Mouse (Mus musculus) left cerebral cortex, adult 11 months (tissue): ENCODE measurements around the gene Slit1.

ENCODE experiments used
- DNase-seq: peaks from one replicate; pipeline ENCODE4 v3.0.0; 2022; ENCODE audit warnings: low spot score

The Slit1 gene

GRCm38 (mm10) chr19:41597170-41597894 is 146.1 kb downstream of the Slit1 start:
- no peak for DNase-seq

DNA sequence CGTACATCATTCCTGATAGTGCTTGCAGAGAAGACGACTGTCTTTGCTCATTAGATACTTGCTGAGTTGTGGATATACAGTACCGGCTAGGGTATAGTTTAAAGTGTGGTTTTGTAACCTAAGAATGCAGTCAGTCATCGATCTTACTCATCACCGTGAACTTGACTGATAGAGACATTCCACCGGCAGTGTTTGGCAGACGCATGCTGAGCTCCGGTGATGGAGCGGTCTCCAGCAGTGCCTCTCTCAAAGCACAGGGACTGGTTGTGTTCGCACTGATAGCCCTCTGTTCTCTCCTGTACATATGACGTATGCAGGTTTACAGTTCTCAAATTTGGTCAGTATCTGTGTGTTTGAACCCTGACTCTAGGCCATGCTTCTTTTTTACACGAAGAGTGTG is 151.7 kb downstream of the Slit1 start:
- no peak for DNase-seq

- no peak for DNase-seq
Measured at GRCm38 (mm10) chr19:41589681-41590080, 153.8 kb downstream of the Slit1 start.

- no peak for DNase-seq
Measured at GRCm38 (mm10) chr19:41589026-41589425, 154.4 kb downstream of the Slit1 start.

- no peak for DNase-seq
Measured at GRCm38 (mm10) chr19:41587431-41588222, 155.8 kb downstream of the Slit1 start.

GRCm38 (mm10) chr19:41586752-41587151 is 156.7 kb downstream of the Slit1 start:
- DNase-seq = no peak

DNA sequence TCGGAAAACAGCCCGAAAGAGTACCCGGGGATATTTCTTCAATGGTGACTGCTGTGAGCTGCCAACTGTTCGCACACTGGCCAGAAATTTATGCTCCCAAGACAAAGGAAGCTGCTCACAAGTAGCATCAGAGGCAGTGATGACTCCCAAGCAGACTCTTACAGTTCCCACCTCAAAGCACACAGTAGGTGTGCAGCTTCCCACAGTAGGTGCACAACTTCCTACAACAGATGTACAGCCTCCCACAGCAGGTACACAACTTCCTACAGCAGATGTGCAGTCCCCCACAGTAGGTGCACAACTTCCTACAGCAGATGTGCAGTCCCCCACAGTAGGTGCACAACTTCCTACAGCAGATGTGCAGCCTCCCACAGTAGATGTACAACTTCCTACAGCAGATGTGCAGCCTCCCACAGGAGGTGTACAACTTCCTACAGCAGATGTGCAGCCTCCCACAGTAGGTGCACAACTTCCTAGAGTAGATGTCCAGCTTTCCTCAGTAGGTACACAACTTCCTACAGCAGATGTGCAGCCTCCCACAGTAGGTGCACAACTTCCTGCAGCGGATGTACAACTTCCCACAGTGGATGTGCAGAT is 160.4 kb downstream of the Slit1 start:
- no peak for DNase-seq

- no peak for DNase-seq
Measured at GRCm38 (mm10) chr19:41581706-41582420, 161.6 kb downstream of the Slit1 start, which contains the start of gene Gm340. Gene Gm340 (plus strand): TSS chr19:41582370.

GRCm38 (mm10) chr19:41579311-41579920 is 164.0 kb downstream of the Slit1 start:
- DNase-seq = no peak

DNA sequence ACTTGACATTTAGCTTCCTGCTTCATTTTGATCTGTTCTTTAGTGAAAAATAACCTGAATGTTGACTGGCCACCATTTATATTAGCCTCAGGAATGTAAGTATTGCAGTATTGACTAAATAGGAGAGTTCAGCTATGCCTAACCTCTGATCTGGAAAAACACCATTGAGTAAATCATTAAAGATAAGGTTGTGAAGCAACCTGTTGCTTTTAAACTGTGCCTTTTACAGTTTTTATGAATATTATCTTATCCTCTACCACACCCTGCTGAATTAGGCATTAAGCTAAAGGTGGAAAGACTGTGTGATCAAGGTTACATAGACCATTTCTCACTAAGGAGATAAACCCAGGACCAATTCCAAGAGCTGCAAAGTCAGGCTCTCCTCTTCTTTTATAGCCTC is 165.9 kb downstream of the Slit1 start:
- DNase-seq = no peak

- no peak for DNase-seq
Measured at GRCm38 (mm10) chr19:41573700-41574099, 169.8 kb downstream of the Slit1 start.

GRCm38 (mm10) chr19:41568791-41569190 is 174.7 kb downstream of the Slit1 start:
- DNase-seq = no peak

DNA sequence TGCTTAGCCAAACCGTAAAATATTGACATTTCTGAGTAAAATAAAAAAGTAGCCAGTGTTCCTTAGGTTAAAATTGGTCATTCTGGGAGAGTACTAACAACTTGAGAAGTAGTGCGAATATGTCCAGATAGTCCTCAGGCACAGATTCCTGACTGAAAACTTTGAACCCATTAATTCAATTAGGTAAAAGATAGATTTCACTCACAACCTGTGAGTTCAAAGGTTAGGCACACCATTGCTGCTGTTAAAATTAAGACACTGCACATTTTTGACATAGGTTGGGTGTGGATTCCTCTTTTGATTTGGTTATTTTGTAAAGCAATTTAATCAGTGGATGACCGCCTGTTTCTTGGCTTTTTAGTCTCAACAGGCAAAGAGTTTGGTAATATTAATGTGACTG is 182.6 kb downstream of the Slit1 start:
- DNase-seq = no peak

DNA sequence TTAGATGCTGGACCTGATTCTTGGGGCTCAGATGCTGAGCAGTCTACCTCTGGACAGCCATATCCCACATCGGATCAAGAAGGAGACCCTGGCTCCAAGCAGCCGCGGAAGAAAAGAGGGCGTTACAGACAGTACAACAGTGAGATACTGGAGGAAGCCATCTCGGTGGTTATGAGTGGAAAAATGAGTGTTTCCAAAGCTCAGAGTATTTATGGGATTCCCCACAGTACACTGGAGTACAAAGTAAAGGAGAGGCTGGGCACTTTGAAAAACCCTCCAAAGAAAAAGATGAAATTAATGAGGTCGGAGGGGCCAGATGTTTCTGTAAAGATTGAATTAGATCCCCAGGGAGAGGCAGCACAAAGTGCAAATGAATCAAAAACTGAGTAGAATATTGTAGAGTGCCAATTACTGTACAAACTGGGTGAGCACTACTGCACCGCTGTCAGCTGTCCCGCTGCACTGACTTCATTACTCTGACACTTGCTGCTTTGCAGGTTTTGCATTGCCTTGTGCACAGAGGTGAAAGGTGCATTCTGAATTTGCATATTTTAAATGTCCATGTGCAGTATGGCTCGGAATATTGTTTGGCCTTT is 184.5 kb downstream of the Slit1 start:
- no peak for DNase-seq

DNA sequence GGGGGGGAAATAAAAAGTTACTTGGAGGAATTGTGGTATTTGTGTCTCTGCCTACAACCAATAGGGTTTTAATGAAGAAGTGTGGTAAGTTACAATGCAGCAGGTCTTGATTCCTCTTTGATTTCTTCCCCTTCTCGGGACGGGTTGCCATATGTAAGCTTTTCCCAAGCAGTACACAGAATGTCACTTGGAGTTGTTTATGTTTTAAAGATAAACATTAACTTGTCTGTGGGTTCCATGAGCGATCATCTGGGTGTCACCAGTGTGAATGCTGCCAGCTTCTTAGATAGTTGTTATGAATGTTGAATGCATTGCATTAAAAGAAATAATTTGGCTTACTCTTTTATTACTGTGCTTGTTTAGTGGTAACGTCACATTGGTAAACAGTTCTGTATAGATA is 186.0 kb downstream of the Slit1 start:
- DNase-seq = no peak

- DNase-seq = no peak
Measured at GRCm38 (mm10) chr19:41556981-41557380, 186.5 kb downstream of the Slit1 start.
